Mouse (Mus musculus): Measurements from ENCODE around the gene Dync1i1.
A peak's percentile ranks its signal among the peaks of the same experiment; 100 is the strongest.

The Dync1i1 gene

GRCm38 (mm10) chr6:5966806-5967445 is 241.5 kb downstream of the Dync1i1 start:
- no peak for DNase-seq (ENCODE audit: low spot score in 2 of 2)

GRCm38 (mm10) chr6:5967545-5967944 is 242.1 kb downstream of the Dync1i1 start:
- DNase-seq (ENCODE audit: low spot score in 2 of 2): no peak

GRCm38 (mm10) chr6:5969613-5970012 is 244.2 kb downstream of the Dync1i1 start:
- no peak for DNase-seq (ENCODE audit: low spot score in 2 of 2)

GRCm38 (mm10) chr6:5976241-5976640 is 250.8 kb downstream of the Dync1i1 start:
- no peak for DNase-seq (ENCODE audit: low spot score in 2 of 2)

- DNase-seq (ENCODE audit: low spot score in 2 of 2): no peak
Observed at GRCm38 (mm10) chr6:5977238-5977920, 251.9 kb downstream of the Dync1i1 start.

GRCm38 (mm10) chr6:5991243-5991642 is 265.8 kb downstream of the Dync1i1 start:
- no peak for DNase-seq (ENCODE audit: low spot score in 2 of 2)

GRCm38 (mm10) chr6:5991817-5992755 is 266.6 kb downstream of the Dync1i1 start:
- peak; percentile 35 to 52 for DNase-seq (ENCODE audit: low spot score in 2 of 2)

- no peak for DNase-seq (ENCODE audit: low spot score in 2 of 2)
Observed at GRCm38 (mm10) chr6:5993056-5993455, 267.6 kb downstream of the Dync1i1 start.

GRCm38 (mm10) chr6:5997535-5997934 is 272.1 kb downstream of the Dync1i1 start:
- DNase-seq (ENCODE audit: low spot score in 2 of 2): no peak

GRCm38 (mm10) chr6:6002061-6002460 is 276.6 kb downstream of the Dync1i1 start:
- no peak for DNase-seq (ENCODE audit: low spot score in 2 of 2)

GRCm38 (mm10) chr6:6004756-6005485 is 279.5 kb downstream of the Dync1i1 start:
- no peak for DNase-seq (ENCODE audit: low spot score in 2 of 2)

GRCm38 (mm10) chr6:6005762-6006431 is 280.5 kb downstream of the Dync1i1 start:
- peak; percentile 60 to 66 for DNase-seq (ENCODE audit: low spot score in 2 of 2)

- DNase-seq (ENCODE audit: low spot score in 2 of 2): no peak
Observed at GRCm38 (mm10) chr6:6011364-6011763, 285.9 kb downstream of the Dync1i1 start.

GRCm38 (mm10) chr6:6015616-6016015 is 290.2 kb downstream of the Dync1i1 start:
- DNase-seq (ENCODE audit: low spot score in 2 of 2): no peak

GRCm38 (mm10) chr6:6016931-6017330 is 291.5 kb downstream of the Dync1i1 start:
- no peak for DNase-seq (ENCODE audit: low spot score in 2 of 2)

- no peak for DNase-seq (ENCODE audit: low spot score in 2 of 2)
Observed at GRCm38 (mm10) chr6:6023976-6024375, 298.5 kb downstream of the Dync1i1 start.

GRCm38 (mm10) chr6:6027664-6028063 is 302.2 kb downstream of the Dync1i1 start:
- DNase-seq (ENCODE audit: low spot score in 2 of 2): no peak

- DNase-seq (ENCODE audit: low spot score in 2 of 2): no peak
Observed at GRCm38 (mm10) chr6:6038773-6039550, 313.5 kb downstream of the Dync1i1 start.

- DNase-seq (ENCODE audit: low spot score in 2 of 2): no peak
Observed at GRCm38 (mm10) chr6:6046729-6047424, 321.4 kb downstream of the Dync1i1 start.

GRCm38 (mm10) chr6:6052696-6053095 is 327.3 kb downstream of the Dync1i1 start:
- no peak for DNase-seq (ENCODE audit: low spot score in 2 of 2)

All from frontal cortex, postnatal 25 days (tissue).